Mouse (Mus musculus) forebrain, embryonic 12.5 days (tissue): ENCODE measurements around the gene Kif7. TPM values are rescaled to one million over a fixed set of nuclear protein-coding genes. Genes with fewer than 3 reads are reported as not detected.

Experiments used
- ATAC-seq: fragments of 200-750 bp; cut with Nextera tagmentation; 2 replicates; pipeline ENCODE4 v1.8.0; 2017; ENCODE audit warnings: moderate TSS enrichment; ENCODE audit not compliant: low FRiP score
- H3K27ac ChIP-seq: fragments of 300-500 bp; sonication (generic); 2 replicates; pipeline ENCODE4 v1.5.1; 2016; ENCODE audit warnings: mild to moderate bottlenecking
- H3K27me3 ChIP-seq: fragments of 300-500 bp; sonication (generic); 2 replicates; pipeline ENCODE4 v1.6.1; 2016; ENCODE audit warnings: mild to moderate bottlenecking
- H3K36me3 ChIP-seq: fragments of 300-500 bp; sonication (generic); replicated peaks from 2 replicates; pipeline ENCODE4 v1.6.1; 2016; ENCODE audit warnings: mild to moderate bottlenecking
- H3K4me1 ChIP-seq: fragments of 300-500 bp; sonication (generic); 2 replicates; pipeline ENCODE4 v1.6.1; 2016
- H3K4me2 ChIP-seq: fragments of 300-500 bp; sonication (generic); 2 replicates; pipeline ENCODE4 v1.6.1; 2016; ENCODE audit warnings: mild to moderate bottlenecking, moderate library complexity
- H3K4me3 ChIP-seq: fragments of 300-500 bp; sonication (generic); replicated peaks from 2 replicates; pipeline ENCODE4 v1.5.1; 2016; ENCODE audit warnings: mild to moderate bottlenecking
- H3K9ac ChIP-seq: fragments of 300-500 bp; sonication (generic); 2 replicates; pipeline ENCODE4 v1.6.1; 2016; ENCODE audit warnings: mild to moderate bottlenecking
- H3K9me3 ChIP-seq: fragments of 300-500 bp; sonication (generic); 2 replicates; pipeline ENCODE4 v1.6.1; 2016
- WGBS: fragments of 180-500 bp; shearing (Covaris S2); methylation state at CpG from one replicate; pipeline ENCODE4 v1.1.7; 2016; 5-methylcytosine and 5-hydroxymethylcytosine counted together
- polyA plus RNA-seq: library from polyadenylated mRNA; unstranded; fragments of >200 nt; fragmentation: Nextera tagmentation; extraction: Ambion mirVana; gene quantifications from 2 replicates; pipeline ENCODE4 v1.2.1, GENCODE M21; 2016

Gene Kif7
- polyA plus RNA-seq, 1 experiment from 2014 or later, result 7.7 TPM

DNA sequence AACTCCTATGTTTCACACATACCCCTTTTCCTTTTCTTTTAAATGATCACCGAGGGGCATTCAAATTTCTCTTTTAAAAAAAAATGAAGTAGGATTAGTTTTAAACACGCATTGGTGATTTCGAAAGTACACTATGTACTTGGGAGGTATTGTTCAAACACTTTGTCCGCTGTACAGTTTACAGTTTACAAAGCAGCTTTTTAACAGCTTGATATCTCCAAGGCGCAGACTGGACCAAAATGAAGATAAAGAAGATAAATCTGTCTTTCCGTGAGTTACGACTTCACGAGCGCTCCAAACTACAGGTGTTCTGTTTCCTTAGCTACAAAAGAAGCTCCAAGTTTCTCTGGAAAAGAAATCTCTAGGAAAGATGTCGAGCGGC, 26.7 kb upstream of the Kif7 start:
- H3K4me3 ChIP-seq, result peak overlapping the region; percentile 74
- no peaks in the 10 kb centered on the region for H3K27me3 ChIP-seq
- no peak for ATAC-seq
- no peaks in the 10 kb centered on the region for H3K9me3 ChIP-seq
- H3K27ac ChIP-seq, result no peak overlapping the region
- H3K4me1 ChIP-seq, result peaks cover 11% of the 10 kb centered on the region
- WGBS, result 24% methylated on average over 11 of the region's 11 CpGs
- H3K36me3 ChIP-seq, result peaks cover 4% of the 10 kb centered on the region; the same call in 1 of the 2 replicates
- peak overlapping the region; percentile 95 for H3K4me2 ChIP-seq
- H3K9ac ChIP-seq, result peak overlapping the region; percentile 68

DNA sequence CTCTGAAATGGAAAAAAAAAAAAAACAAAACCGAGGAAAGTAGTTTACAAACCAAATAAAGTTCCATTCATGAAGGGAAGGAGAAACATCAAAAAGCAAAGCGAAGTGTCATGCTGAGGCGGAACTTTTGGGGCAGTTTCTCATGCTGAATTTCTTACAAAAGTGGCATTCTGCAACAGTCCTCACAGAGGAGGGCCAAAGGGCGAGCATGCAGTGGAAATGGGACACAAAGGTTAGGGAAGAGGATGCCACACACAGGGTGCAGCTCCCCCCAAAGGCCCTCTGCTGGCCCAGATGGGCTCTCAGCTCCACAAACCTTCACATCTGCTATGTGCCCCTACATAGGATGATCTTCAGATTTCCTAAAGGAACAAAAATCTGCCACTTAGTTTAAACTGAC, 24.8 kb upstream of the Kif7 start:
- WGBS, result 79% methylated on average over 4 of the region's 4 CpGs
- peaks cover 10% of the 10 kb centered on the region; the same call in 1 of the 2 replicates for H3K36me3 ChIP-seq
- H3K9ac ChIP-seq, result no peak overlapping the region
- H3K4me3 ChIP-seq, result no peak overlapping the region
- H3K9me3 ChIP-seq, result no peaks in the 10 kb centered on the region
- no peak overlapping the region for H3K4me2 ChIP-seq
- no peak overlapping the region for H3K27ac ChIP-seq
- ATAC-seq, result no peak
- peaks cover 11% of the 10 kb centered on the region for H3K4me1 ChIP-seq
- H3K27me3 ChIP-seq, result no peaks in the 10 kb centered on the region

DNA sequence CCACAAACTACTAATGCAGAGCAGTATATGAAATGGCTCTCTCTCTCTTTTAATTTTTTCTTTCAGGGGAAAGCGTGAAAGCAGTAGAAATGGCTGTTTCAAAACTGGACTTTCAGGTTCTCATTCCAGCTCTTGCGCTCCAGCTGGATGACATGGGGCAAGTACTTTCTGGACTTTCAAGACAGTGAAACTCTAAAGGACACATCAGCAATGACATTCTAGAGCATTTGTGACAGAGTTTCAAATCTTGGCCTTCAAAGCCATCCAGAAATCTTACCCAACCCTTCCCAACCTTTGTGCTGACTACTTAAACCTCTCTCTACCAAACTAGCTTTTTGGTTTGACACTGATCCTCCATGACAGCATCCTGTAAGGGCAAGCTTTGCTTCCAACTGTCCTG, 23.4 kb upstream of the Kif7 start:
- ATAC-seq, result no peak
- Histone ChIP-seq H3K4me1 (peaks cover 11% of the 10 kb centered on the region), H3K4me2 (no peak overlapping the region), H3K36me3 (peaks cover 10% of the 10 kb centered on the region; the same call in 1 of the 2 replicates), H3K27me3 (no peaks in the 10 kb centered on the region), H3K9me3 (no peaks in the 10 kb centered on the region), H3K27ac (no peak overlapping the region), H3K4me3 (no peak overlapping the region), H3K9ac (no peak overlapping the region)
- WGBS, result 91% methylated on average over 2 of the region's 2 CpGs

DNA sequence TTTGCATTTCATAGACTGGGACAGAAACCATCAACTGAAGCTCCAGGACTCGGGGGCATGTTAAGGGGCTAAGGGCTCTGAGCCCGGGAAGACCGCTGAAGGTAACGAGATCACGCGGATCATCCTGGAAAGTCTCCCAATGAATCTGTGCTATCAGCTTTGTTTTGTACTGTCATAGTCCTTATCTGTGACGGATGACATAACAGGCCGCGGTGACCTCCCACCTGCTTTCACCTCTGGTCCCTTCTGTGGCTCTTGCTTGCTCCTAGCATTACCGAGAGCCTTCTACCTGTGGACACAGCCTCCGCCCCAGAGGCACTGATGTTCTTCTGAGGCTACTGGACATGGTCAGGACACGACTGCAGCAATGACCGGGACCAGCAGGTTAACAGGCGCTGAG, 21.0 kb upstream of the Kif7 start:
- H3K4me3 ChIP-seq, result no peak overlapping the region
- H3K9me3 ChIP-seq, result no peaks in the 10 kb centered on the region
- no peaks in the 10 kb centered on the region for H3K4me1 ChIP-seq
- no peak overlapping the region for H3K4me2 ChIP-seq
- H3K27me3 ChIP-seq, result no peaks in the 10 kb centered on the region
- WGBS, result 94% methylated on average over 14 of the region's 14 CpGs
- no peak overlapping the region for H3K27ac ChIP-seq
- H3K9ac ChIP-seq, result no peak overlapping the region
- ATAC-seq, result no peak
- H3K36me3 ChIP-seq, result peaks cover 10% of the 10 kb centered on the region; the same call in 1 of the 2 replicates

DNA sequence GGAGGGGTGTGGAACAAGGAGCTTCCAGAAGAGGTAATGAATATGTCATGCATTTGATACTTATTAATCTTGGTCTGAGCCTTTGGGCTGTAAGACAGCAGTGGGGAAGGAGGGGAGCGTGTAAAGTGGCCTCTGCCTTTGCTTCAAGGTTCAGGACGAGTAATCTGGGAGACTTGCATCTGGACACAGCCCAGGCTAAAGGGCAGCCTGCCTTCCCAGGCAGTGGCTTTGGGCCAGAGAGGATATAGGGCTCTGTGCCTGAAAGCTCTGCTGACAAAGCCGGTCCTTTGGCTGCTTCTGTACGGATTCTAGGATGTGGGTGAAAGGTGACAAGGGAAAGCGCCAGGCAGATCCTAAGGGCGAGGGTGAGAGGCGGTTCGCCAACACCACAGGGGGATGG, 19.0 kb upstream of the Kif7 start:
- no peak for ATAC-seq
- no peaks in the 10 kb centered on the region for H3K9me3 ChIP-seq
- H3K4me1 ChIP-seq, result no peaks in the 10 kb centered on the region
- no peak overlapping the region for H3K4me3 ChIP-seq
- no peak overlapping the region for H3K4me2 ChIP-seq
- H3K27ac ChIP-seq, result no peak overlapping the region
- 81% methylated on average over 8 of the region's 8 CpGs for WGBS
- no peak overlapping the region for H3K9ac ChIP-seq
- no peaks in the 10 kb centered on the region; the same call in none of the 2 replicates for H3K27me3 ChIP-seq
- H3K36me3 ChIP-seq, result peaks cover 10% of the 10 kb centered on the region; the same call in 1 of the 2 replicates

DNA sequence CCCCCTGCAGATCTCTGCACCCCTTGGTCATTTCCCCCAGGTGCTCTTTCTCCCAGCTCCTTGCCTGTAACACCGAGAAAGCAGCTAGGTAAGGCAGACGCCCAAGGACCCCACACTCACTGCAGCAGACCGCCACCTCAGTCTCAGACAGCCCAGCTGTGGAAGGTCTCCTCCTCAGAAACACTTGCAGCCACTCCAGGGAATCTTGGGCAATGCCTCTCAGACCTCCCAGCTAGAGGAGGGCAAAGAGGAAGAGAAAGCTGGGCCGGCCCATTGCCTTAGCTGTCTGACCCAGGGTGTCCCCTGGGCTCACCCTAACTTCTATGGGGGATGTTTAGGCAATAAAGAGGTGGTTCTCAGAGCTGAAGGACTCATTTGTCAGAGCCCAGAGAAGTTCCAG, 17.1 kb upstream of the Kif7 start, which contains the start of gene Plin1:
TSS of gene Plin1 (minus strand) at position 282 of the 400 bp plus-strand sequence.
- Histone ChIP-seq H3K4me1 (no peaks in the 10 kb centered on the region), H3K4me3 (no peak within 1 kb of the TSS), H3K27ac (no peak within 1 kb of the TSS), H3K36me3 (peaks cover 9% of the 10 kb centered on the region; the same call in 1 of the 2 replicates), H3K4me2 (no peak within 1 kb of the TSS), H3K9ac (no peak within 1 kb of the TSS), H3K27me3 (no peaks in the 10 kb centered on the region; the same call in none of the 2 replicates), H3K9me3 (no peaks in the 10 kb centered on the region)
- no peak for ATAC-seq
- WGBS, result 54% methylated on average over 4 of the region's 4 CpGs

DNA sequence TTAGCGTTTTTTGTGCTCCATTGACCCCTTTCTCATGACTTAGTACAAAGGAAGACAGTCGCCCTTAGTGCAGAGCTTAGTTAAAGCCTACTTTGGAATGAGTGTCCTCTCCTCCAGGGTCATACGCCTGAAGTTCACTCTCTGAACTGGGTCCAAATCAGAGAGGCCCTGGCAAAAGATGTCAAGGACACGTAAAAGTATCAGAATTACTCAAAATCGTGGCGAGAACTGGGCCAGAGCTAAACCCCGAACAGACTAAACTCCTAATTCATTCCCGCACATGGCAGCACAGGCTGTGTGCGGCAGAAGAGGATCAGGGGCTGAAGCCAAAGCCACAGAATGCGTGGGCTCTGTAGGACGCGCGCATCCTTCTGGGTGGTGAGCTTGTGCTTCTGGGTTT, 15.9 kb upstream of the Kif7 start:
- no peak overlapping the region for H3K27ac ChIP-seq
- ATAC-seq, result no peak
- WGBS, result 71% methylated on average over 13 of the region's 13 CpGs

DNA sequence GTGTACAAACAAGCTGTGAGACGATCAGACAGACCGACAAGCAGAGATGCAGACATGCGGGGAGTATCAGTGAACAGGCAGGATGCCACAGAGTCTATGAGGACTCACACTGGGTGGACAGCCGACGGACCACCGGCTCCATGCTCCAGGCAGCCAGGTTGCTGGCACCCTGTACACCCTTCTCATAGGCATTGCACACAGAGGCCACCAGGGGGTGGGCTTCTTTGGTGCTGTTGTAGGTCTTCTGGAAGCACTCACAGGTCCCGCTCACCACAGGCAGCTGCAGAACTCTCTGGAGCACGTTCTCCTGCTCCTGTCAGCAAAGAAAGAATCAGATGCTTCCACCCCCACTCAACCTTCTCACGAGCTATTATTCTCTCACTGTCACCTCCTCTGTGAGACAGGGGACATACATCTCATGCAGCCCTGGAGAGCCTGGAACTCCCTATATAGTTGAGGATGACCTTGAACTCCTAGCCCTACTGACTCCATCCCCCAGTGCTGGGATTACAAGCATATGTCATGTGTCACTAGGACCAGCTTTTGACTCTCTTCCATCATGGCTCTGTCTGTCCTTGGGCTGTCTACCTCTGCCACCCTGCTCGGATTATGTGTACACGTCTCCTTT, 14.3 kb upstream of the Kif7 start:
- ATAC-seq, result peak; percentile 49; the same call in 1 of the 2 replicates
- Histone ChIP-seq H3K27me3 (peaks cover 4% of the 10 kb centered on the region), H3K9me3 (no peaks in the 10 kb centered on the region), H3K27ac (no peak overlapping the region), H3K9ac (no peak overlapping the region), H3K4me1 (no peaks in the 10 kb centered on the region), H3K36me3 (no peaks in the 10 kb centered on the region), H3K4me3 (no peak overlapping the region), H3K4me2 (no peak overlapping the region)
- WGBS, result 70% methylated on average over 11 of the region's 11 CpGs

More for the DNA sequence above, 15.9 kb upstream of the Kif7 start:
- Histone ChIP-seq H3K4me1 (no peaks in the 10 kb centered on the region), H3K27me3 (no peaks in the 10 kb centered on the region; the same call in none of the 2 replicates), H3K9ac (no peak overlapping the region), H3K9me3 (no peaks in the 10 kb centered on the region), H3K4me3 (no peak overlapping the region), H3K4me2 (no peak overlapping the region), H3K36me3 (peaks cover under 1% of the 10 kb centered on the region; the same call in 1 of the 2 replicates)

DNA sequence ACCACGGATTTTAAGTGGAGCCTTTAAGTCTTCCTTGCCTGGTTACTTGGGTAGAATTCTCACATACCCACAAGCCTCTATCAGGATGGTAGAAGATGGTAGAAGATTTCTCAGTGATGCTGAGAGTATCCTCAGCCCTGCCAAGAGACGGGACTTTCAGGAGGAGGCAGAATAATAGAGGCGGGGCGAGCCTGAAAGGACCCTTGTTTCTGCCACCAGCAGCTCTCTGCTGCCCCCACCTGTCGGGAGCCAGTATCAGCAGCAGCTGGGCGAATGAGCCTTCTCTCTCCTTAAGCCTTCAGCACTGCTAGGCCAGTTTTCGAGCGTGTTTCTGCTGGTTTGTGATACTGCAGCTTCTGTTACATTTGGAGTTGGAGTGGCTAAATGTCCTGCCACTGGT, 13.6 kb upstream of the Kif7 start:
- 9% methylated on average over 8 of the region's 8 CpGs for WGBS
- Histone ChIP-seq H3K4me2 (no peak overlapping the region), H3K36me3 (no peaks in the 10 kb centered on the region), H3K9me3 (no peaks in the 10 kb centered on the region), H3K4me3 (no peak overlapping the region), H3K4me1 (no peaks in the 10 kb centered on the region), H3K27ac (no peak overlapping the region), H3K9ac (no peak overlapping the region), H3K27me3 (peaks cover 4% of the 10 kb centered on the region)
- ATAC-seq, result peak; percentile 49; the same call in 1 of the 2 replicates

DNA sequence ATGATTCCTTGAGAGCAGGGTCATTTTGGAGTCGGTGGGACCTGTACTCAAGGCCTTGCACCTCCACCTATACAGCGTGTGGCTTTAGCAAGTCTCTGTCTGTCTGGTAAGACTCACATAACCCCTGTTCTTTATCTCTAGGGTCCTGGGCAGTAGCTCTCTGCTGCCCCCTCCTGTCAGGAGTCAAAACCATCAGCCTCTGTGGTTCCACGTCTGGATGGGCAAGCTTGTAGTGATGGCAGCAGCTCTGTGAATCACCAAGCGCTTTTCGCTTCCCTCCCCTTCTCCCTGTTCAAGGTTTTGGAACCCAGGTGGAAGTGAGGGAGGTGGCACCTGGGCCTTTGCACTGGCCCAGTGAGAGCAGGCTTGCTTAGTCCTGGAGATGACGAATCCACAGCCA, 12.7 kb upstream of the Kif7 start:
- peak; percentile 36; the same call in 1 of the 2 replicates for ATAC-seq
- 22% methylated on average over 6 of the region's 6 CpGs for WGBS
- Histone ChIP-seq H3K9me3 (no peaks in the 10 kb centered on the region), H3K4me2 (no peak overlapping the region), H3K4me3 (no peak overlapping the region), H3K36me3 (no peaks in the 10 kb centered on the region), H3K4me1 (no peaks in the 10 kb centered on the region), H3K27ac (no peak overlapping the region), H3K9ac (no peak overlapping the region), H3K27me3 (peaks cover 9% of the 10 kb centered on the region)

DNA sequence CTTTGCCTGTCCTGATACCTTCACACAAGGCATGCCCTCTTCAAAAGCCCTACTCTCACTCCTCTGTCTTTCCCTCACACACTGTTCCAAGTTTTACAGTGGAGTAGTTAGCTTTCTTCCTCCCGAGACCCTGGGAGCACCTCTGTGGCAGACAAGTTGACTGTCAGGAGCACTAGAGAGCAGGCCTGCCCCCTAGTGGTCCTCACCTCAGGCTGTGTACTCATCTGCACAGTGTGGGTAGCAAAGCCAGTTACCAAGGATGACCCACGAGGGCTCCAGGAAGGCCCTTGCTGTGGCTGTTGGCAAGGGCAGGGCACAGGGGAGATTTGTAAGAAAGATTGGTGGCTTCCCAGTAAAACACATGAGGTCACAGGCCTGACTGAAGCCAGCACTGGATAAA, 11.6 kb upstream of the Kif7 start:
- Histone ChIP-seq H3K4me1 (no peaks in the 10 kb centered on the region), H3K4me2 (no peak overlapping the region), H3K27me3 (peaks cover 21% of the 10 kb centered on the region), H3K9me3 (no peaks in the 10 kb centered on the region), H3K27ac (no peak overlapping the region), H3K4me3 (no peak overlapping the region), H3K36me3 (no peaks in the 10 kb centered on the region), H3K9ac (no peak overlapping the region)
- no peak; the same call in 1 of the 2 replicates for ATAC-seq
- WGBS, result 22% methylated on average over 2 of the region's 2 CpGs

DNA sequence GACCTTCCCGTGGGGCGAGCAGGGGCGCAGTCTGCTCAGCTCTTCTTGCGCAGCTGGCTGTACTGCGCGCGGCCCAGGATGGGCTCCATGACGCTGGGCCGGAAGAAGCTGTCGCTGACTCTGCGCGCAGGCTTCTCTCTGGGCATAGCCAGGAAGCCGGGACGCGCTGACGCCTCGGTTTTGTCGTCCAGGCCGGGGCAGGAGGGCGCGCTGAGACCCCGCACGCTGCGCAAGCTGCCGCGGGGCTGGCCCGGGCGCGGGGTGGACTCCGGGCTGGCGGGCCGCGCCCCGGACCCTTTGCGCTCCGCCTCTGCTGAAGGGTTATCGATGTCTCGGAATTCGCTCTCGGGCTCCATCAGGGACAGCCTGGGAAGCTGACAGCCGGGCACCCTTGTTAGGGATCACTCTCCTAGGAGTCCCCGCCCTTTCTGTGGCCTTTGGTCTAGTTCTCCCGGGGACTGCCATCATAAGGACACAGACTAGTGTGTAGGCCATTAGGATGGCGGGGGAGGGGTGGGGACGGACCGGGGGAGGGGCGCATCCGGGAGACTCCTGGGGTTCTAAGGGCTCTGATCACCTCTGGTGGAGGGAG, 6.0 kb upstream of the Kif7 start:
- Histone ChIP-seq H3K9ac (peak overlapping the region; percentile 61), H3K4me1 (peaks cover 8% of the 10 kb centered on the region; the same call in 1 of the 2 replicates), H3K4me2 (peak overlapping the region; percentile 79), H3K9me3 (no peaks in the 10 kb centered on the region), H3K36me3 (no peaks in the 10 kb centered on the region), H3K4me3 (peak overlapping the region; percentile 55), H3K27me3 (peaks cover 61% of the 10 kb centered on the region), H3K27ac (no peak overlapping the region)
- peak; percentile 79 for ATAC-seq
- under 1% methylated on average over 48 of the region's 48 CpGs for WGBS

DNA sequence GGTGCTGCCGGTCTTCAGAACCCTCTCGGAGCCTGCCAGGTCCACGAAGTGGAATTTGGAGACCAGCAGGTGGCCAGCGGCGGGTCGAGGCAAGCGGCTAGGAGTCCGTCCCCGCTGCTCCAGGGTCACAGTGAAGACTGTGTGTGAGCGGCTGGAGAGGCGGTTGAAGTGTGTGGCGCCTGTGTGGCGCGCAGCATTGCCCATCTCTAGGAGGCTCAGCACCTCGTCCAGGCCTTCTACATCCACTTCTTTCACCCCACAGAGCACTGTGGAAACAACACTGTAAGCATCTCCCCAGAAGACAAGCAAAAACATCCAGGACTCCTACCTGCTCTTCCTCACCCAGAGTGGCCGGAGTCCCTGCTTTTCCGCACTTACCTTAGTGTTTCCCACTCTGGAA, 4.7 kb downstream of the Kif7 start:
- Histone ChIP-seq H3K27me3 (peaks cover 20% of the 10 kb centered on the region), H3K36me3 (peaks cover 11% of the 10 kb centered on the region), H3K27ac (no peak overlapping the region), H3K9me3 (no peaks in the 10 kb centered on the region), H3K4me2 (peak overlapping the region; percentile 67), H3K9ac (peak overlapping the region; percentile 55; the same call in 1 of the 2 replicates), H3K4me1 (peaks cover 26% of the 10 kb centered on the region), H3K4me3 (peak overlapping the region; percentile 41)
- WGBS, result 25% methylated on average over 17 of the region's 17 CpGs
- no peak for ATAC-seq
